Mouse (Mus musculus): ENCODE data around the gene Fbln1.

DNA sequence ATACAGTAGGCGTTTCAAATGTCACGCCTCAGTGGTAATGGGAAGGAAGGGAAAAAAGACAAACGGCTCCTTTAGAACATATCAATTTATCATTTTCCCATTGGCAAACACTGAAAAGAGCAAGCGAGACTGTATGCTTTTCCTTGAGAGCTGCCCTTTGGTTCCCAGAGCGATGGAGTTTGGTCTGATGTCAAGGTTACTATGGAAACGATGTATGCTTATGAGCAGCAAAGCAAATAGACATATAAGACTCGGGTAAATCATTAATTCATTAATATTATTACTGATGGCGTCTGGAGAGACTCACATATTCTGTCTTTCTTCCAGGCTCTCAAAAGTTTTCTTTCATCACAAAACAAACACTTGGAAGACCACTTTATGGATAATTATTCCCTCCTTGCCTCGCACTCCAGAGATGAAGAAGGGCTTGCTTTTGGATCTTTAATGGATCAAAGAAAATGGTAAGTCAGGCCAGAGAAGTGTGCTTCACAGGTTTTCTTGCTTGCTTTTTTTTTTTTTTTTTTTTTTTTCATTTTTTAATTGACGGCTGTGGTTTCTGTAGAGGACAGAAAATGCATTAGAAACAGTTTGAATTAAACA lies 105.4 kb downstream of the Fbln1 start:
- TF ChIP-seq FLI1 (IDR thresholded peaks at IDR 0.05; ENCODE audit: low read length) (no peak), GATA1 (IDR thresholded peaks at IDR 0.05; ENCODE audit: borderline replicate concordance, low read length) (no peak)
